Mouse (Mus musculus) kidney, adult 18-20 months (tissue): ENCODE measurements at regions not wholly inside any gene's neighbourhood (a gene's known extent, or its start where the extent isn't known, plus 50 kb on each side); places are given as distances from the start of the nearest gene placed in this dataset.

ENCODE experiments used
- DNase-seq: peaks from one replicate; pipeline ENCODE4 v3.0.0; 2021

- DNase-seq, result no peak
These were observed 53.8 kb downstream of the Dio3 start for GRCm38 (mm10) chr12:110332616-110333154.

GRCm38 (mm10) chr12:110334609-110335008 is 55.7 kb downstream of the Dio3 start:
- no peak for DNase-seq

GRCm38 (mm10) chr12:110344280-110344827 is 65.5 kb downstream of the Dio3 start:
- DNase-seq, result no peak

GRCm38 (mm10) chr12:110349621-110350020 is 70.8 kb downstream of the Dio3 start:
- DNase-seq, result no peak

GRCm38 (mm10) chr12:110355851-110356250 is 77.0 kb downstream of the Dio3 start:
- DNase-seq, result no peak

- no peak for DNase-seq
These were observed 79.8 kb upstream of the Ppp2r5c start for GRCm38 (mm10) chr12:110367102-110367501.

- DNase-seq, result no peak
These were observed 79.1 kb upstream of the Ppp2r5c start for GRCm38 (mm10) chr12:110367822-110368221.

- no peak for DNase-seq
These were observed 74.8 kb upstream of the Ppp2r5c start for GRCm38 (mm10) chr12:110371886-110372690.

- DNase-seq, result no peak
These were observed 73.9 kb upstream of the Ppp2r5c start for GRCm38 (mm10) chr12:110372986-110373385.

- peak; percentile 87 for DNase-seq
These were observed 73.4 kb upstream of the Ppp2r5c start for GRCm38 (mm10) chr12:110373408-110374065.

GRCm38 (mm10) chr12:110375139-110375538 is 71.8 kb upstream of the Ppp2r5c start:
- no peak for DNase-seq

- DNase-seq, result no peak
These were observed 70.7 kb upstream of the Ppp2r5c start for GRCm38 (mm10) chr12:110376062-110376837.

- DNase-seq, result no peak
These were observed 70.1 kb upstream of the Ppp2r5c start for GRCm38 (mm10) chr12:110376838-110377150.

GRCm38 (mm10) chr12:110377306-110377705 is 69.6 kb upstream of the Ppp2r5c start:
- DNase-seq, result no peak

GRCm38 (mm10) chr12:110377734-110378133 is 69.2 kb upstream of the Ppp2r5c start:
- peak; percentile 32 for DNase-seq

- DNase-seq, result no peak
These were observed 68.6 kb upstream of the Ppp2r5c start for GRCm38 (mm10) chr12:110378302-110378701.

- no peak for DNase-seq
These were observed 67.2 kb upstream of the Ppp2r5c start for GRCm38 (mm10) chr12:110379721-110380120.

- DNase-seq, result no peak
These were observed 65.8 kb upstream of the Ppp2r5c start for GRCm38 (mm10) chr12:110380831-110381750.

GRCm38 (mm10) chr12:110385031-110385430 is 61.9 kb upstream of the Ppp2r5c start:
- DNase-seq, result no peak

GRCm38 (mm10) chr12:110385801-110386599 is 60.9 kb upstream of the Ppp2r5c start:
- no peak for DNase-seq

- DNase-seq, result no peak
These were observed 59.9 kb upstream of the Ppp2r5c start for GRCm38 (mm10) chr12:110387056-110387455.
